Mouse (Mus musculus): Measurements from ENCODE around the gene Eif2b4.

The Eif2b4 gene

DNA sequence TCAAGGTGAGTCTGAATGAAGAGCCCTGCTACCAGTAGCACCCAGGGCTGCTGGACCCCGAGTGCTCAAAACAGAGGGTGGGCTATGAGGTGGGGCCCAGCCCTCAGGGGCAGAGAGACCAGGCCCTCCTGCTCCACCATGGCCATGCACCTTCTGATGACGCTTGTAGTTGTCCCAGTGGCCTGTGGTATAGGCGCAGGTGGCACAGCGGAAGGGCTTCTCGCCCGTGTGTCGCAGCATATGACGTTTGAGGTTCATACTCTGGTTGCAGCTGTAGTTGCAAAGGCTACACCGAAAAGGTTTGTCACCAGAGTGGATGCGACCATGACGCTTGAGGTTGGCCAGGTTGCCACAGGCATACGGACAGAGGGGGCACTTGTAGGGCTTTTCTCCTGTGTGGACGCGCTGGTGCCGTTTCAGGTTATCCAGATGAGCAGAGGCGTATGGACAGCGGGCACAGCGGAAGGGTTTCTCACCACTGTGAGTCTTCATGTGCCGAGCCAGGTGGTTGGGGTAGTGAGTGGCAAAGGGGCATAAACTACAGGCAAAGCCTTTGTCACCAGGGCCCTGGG, 6.2 kb upstream of the Eif2b4 start:
- DNase-seq = no peak

DNA sequence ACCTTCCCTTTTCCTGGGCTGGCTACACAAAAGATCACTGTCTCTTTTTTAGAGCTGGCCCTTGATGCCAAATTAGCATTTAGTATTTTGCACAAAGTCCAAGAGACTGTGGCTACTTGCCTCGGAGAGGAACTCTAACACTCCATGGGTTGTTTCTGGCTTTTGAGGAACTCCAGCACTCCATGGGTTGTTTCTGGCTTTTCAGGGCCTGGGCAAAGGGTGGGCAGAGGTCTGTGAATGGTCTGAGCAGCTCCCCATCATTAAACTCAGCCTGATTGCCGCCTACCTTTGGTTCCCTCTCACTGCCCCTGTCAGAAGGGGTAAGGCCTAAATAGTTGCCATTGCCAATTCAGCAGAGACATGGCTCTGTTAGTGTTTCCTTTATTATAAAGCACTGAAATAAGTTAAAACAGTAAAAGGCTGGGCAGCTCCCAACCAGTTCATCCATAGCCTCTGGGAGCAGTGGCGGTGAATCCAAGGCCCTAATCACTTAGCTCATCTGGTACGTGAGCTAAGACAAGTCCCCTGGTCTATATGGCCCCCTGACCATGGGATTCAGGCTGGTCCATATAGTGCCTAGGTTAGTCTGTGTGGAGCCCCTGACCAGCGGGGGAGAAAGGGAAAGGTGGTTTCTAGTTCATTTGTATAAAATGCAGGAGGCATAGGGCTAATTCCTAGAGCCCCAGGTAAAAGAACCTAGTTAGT, 5.5 kb upstream of the Eif2b4 start:
- no peak for DNase-seq

DNA sequence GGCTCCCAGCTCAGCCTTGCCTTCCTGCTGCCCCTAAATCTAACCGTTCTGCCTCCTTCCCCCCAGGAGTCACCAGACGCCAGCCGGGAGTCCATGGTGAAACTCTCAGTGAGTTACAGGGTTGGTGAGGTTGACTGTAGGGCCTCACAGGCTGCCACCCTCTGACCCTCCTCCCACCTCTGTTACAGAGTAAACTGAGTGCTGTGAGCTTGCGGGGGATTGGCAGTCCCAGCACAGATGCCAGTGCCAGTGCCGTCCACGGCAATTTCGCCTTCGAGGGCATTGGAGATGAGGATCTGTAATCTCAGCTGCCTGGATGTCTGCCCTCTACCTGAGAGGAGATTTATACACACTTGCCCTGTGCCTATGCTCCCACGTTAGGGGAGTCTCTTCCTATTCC, 4.9 kb upstream of the Eif2b4 start:
- DNase-seq = no peak

DNA sequence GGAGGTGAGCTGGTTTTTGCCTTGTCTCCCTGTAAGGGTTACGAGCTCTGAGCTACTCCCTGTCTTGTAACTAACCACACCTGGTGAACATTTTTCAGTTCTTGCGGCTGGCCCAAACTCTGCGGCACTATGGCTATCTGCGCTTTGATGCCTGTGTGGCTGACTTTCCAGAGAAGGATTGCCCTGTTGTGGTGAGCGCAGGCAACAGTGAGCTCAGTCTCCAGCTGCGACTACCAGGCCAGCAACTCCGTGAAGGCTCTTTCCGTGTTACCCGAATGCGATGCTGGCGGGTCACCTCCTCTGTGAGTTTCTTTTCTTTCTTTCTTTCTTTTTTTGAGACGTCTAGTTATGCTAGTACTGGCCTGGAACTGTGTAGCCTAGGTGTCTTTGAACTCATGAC, 3.8 kb upstream of the Eif2b4 start:
- no peak for DNase-seq

DNA sequence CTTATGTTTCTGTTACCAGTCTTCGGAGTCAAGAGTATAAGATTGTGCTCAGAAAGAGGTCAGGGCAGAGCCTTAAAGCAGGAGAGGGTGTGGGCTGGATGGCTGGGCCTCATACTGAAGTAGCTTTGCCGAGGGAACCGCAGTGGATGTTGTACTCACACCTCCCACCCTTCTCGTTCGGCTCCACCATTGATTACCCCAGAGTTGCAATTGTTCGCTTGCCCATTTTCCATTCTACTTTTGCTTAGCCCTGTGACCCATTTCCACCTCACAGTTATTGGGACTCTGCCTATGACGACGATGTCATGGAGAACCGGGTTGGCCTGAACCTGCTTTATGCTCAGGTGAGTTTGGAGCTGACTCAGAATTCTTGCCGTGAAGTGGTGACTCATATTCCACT, 3.0 kb upstream of the Eif2b4 start:
- no peak for DNase-seq

DNA sequence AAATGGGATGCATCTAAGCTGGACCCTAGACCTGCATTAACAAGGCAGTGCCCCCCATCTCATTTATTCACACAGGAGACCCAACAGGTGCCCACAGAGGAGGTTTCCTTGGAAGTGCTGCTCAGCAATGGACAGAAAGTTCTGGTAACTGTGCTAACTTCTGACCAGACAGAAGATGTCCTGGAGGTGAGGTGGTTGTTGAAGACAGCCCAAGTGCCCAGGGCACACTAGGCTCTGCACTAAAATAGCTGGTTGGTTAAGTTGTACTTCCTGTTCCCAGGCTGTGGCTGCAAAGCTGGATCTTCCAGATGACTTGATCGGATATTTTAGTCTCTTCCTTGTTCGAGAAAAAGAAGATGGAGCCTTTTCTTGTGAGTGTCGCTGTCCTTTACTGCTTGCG, 2.4 kb upstream of the Eif2b4 start:
- no peak for DNase-seq

DNA sequence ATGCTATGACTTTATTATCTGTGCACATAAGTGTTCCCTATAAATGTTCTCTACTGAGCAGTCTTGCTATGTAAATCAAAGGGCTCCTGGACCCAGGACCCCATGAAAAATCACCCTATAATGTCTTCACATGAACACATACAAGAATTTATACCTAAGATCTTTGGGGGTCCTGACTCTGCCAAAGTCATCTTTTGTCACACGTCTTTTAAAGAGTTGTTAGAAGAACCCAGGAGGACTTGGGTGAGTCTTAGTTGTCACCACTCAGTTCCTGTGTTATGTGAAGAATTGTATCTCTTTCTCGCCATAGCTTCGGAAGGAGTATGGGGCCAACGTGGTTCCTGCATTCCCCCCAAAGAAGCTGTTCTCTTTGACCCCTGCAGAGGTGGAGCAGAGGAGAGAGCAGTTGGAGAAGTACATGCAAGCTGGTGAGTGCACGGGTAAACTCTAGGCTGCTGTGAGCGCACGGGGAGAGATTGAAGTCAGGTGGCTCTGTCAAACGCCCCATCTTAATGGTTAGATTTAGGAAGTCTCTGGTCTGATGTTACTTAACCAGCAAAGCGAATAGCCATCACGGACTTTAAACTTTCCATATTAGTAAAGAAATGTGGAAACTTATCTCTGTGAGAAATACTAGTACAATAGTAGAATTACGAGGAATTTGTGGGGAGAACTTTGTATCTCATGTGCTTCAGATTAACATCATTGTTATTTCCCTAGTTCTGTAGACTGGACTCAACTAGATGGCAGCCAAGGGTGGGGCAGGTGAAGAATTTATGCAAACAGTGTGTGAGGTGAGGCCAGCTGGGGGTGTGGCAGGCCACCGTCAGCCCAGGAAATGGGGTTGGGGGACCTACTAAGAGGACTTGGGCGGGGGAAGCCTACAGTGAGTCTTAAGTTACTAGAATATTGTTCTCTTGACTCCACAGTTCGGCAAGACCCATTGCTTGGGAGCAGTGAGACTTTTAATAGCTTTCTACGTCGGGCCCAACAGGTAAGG, 1.6 kb upstream of the Eif2b4 start:
- no peak for DNase-seq

DNA sequence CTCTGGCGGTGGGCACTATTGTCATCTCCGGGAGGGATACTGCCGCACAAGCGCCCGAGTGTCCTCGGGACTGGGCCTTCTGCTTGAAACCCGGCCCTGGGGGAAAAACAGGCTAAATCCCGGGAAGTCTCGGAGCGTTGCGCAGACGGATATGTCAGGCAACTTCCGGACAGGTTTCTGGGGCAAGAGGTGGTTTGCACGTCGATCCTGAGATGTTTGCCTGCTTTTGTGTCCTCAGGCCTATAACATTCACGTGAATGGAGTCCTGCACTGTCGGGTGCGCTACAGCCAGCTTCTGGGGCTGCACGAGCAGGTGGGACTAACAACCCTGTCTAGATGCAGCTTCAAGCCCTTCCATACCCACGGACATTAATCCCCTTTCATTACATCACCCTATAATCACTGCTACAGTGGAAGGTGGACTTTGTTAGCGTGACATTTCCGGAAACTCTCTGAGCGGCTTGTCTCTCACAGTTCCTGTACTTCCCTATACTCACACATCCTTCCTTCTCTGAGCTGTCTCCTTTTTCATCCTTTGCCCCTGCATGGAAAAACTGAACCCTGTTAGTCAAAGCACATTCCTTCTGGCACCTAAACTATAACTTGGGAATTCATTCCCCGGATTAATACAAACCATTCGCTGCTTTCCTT, 526 bp upstream of the Eif2b4 start:
- no peak for DNase-seq

DNA sequence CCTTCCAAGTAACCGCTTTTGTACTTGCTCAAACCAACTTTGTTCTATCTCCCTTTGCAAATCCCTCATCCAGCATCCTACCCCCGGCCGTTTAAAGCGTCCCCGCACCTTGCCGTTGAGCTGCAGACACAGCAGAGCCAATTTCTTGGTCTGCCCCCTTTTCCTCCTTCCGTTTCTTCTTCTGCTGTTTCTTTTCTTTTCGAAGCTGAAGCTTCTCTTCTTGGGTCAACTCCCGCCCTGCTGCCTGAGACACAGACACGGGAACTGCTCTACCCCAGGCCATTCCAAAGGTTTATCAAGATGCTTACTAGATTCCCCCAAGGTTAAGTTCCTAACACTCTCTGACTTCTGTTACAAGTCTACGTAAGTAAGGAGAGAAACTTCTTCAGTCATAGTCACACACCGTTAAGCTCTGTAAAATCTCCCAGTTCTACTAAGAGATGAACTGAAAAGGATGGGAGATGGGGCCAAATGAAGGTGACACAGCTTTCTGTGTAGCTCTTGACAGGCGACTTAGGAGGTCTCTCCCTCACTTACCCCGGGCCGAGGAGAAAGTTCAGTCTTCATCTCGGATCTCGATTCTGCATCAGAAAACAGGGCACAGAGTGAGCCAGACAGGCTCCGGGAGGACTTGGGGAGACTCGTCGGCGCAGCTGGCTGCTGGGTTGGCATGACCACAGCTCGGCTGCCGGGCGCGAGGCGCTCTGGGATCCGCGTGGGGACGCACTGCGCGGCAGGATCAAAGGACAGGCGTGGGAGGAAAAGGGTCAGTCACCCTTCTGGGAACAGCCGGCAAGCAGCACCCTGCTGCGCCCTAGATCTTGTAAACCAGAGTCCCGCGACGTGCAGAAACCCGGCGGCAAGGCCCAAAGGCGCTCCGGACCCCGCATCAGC, 938 bp downstream of the Eif2b4 start:
- DNase-seq = no peak

DNA sequence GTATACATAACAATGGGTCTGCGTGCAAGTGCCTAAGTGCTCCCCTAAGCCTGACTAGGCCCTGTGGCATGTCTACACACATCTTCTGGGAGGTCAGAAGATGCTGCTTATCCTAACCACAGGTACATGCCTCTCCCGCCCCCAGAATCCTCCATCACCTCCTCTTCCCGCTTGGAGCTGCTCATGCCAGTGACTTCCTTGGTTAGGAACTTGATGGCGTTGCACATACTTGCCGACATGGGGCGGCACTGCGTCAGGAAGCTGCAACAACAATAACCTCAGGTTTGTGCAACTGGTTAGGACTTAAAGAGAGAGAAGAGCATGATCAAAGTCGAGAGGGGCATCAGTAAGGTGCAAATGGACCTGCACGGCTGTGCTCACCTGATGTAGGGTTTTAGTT, 3.0 kb downstream of the Eif2b4 start:
- no peak for DNase-seq

DNA sequence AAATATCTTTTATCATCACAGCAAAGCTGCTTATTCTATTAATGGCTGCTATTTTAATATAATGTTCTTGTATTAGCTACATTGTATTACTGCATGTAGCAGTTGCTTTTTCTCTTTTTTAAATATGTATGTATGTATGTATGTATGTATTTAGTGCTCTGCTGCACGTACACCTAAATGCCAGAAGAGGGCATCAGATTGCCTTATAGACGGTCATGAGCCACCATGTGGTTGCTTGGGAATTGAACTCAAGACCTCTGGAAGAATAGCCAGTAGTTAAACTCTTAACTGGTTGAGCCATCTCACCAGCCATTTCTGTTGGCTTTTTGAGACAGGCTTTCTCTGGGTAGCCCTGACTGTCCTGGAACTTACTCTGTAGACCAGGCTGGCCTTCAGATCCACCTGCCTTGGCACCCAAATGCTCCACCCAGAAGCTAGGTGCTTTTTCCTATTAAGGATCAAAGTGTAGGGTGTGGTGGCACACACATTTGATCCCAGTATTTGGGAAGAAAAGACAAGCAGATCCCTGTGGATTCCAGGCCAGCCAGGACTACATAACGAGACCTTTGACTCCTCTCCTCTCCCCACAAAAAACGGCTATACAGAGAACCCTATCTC, 4.9 kb downstream of the Eif2b4 start:
- no peak for DNase-seq

DNA sequence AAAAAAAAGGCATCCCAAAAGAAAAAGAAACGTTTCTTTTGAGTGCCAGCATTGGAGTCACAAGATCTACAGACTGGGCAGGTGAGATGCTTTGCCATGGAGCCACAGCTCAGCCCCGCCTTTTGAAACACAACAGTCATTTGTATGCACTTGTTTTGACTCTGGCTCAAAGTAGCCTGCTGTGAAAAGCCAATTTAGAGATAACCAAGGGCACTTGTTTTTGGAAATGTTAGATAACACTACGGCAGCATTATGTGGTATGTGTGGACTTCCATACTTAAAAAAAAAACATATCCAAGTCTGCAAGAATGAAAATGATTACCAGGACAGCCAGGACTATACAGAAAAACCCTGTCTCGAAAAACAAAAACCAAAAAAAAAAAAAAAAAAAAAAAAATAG, 9.6 kb downstream of the Eif2b4 start:
- DNase-seq = no peak

DNA sequence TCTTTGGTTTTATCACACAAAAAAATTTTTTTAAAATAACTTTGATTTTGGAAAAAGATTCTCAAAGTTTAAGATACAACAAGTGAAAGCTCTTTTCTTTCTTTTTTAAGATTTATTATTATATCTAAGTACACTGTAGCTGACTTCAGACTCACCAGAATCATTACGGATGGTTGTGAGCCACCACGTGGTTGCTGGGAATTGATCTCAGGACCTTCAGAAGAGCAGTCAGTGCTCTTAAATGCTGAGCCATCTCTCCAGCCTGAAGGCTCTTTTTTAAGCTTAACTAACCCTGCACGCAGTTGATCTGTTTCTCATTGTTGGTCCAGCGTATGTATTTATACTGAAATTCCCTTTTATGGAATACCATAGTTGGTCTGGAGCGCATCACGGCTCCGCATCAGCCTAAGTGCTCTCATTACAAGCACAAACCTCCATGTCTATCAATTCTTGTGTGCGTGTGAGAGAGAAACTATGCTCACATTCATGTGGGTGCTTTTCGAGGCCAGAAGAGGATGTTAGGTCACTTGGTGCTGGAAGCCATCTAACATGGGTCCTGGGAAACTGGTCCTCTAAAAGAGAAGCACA, 12.0 kb downstream of the Eif2b4 start:
- DNase-seq = no peak

DNA sequence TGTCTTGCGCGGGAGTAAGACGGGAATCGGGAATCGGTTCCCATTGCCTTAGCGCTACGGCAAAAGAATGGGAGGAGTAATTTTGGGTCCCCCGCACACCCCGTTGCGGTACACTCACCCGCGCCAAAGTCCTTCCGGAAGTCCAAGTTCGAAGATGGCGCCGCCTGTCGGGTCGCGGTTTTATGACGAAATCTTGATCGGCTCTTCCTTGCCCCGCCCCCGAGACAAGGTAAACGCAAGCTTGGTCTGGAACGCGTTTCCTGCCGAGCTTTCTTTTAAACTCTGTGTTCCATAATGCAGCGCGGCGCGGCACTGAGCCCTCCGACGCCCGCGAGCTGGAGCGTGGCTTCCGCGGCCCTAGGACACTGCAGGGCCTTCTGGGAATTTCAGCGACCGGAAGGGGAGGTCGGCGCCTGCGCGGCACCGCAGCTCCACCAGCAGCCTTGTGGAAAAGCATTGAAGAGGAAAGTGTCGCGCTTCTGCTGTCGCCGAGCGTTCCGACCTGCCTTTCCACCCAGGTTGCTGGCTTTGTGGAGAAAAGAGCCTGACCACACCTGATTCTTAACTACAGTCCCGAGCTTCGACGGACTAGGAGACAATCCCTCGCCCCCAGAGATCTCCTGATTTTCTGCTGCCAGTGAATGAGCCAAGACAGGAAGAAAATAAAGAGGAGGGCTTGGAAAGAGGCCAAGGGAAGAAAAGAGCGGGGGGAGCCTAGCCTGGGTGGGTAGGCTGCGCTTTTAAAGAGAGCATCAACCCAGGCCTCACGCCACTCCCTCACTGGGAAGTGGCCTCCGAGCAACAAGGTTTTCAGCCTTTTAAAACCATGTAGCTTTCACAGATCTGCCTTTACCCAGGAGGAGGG, 13.2 kb downstream of the Eif2b4 start, which contains the start of the genes Gm29609 and Gtf3c2:
TSS of gene Gm29609 (minus strand) at position 146 of the 865 bp plus-strand sequence.
TSS of gene Gtf3c2 (minus strand) at position 379 of the 865 bp plus-strand sequence.
- DNase-seq = peak; percentile 95 to 97

DNA sequence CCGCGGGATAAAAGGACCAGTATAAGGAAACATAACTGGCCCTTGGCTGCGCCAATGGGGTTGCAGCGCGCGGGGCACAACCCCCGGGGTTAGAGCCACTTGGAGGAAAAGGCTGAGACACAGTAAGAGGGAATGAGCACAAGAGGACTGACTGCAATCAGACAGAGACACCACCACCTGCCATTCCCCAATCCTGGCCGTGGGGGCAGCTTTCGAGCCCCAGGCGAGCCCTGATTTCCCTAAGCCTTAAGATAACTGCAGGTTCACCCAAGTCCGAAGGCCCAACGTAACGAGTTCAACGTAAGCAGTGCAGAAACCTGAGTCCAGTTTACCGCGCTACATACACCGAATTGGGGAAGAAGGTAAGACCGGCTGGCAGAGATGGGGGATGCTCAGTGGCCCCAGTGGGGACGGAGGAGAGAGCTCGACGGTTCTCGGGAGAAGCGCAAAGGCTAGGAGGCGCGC, 13.9 kb downstream of the Eif2b4 start:
- DNase-seq = peak in 1 of 2 experiments; percentile 35

DNA sequence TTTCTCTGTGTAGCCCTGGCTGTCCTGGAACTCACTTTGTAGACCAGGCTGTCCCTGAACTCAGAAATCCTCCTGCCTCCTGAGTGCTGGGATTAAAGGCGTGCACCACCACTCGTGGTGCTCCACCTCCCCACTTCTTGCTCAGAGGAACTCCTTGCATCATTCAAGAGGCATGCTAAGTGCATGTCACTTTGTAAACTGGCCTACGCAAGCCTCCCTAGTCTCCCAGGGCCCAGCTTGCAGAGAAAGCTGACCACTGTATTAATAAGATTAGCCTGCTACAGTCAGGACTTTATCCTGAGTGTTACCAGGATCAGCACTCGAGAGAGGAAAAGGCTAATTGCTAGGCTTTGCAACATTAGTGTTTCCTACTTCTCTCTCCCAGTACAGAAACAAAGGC, 24.6 kb downstream of the Eif2b4 start:
- DNase-seq = no peak

DNA sequence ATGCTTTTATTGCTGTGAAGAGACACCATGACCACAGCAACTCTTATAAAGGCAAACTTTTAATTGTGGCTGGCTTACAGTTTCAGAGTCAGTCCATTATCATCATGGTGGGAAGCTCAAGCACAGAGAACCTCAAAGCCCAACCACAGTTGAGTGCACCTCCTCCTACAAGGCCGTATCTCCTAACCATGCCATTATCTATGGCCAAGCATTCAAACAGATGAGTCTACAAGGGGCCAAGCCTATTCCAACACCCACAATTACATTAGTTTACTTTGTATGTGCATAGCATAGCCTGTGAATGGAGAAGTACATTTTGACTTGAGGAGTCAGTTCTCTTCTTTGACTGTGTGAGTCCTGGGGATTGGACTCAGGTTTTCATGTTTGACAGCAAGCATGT, 28.4 kb downstream of the Eif2b4 start:
- no peak for DNase-seq

DNA sequence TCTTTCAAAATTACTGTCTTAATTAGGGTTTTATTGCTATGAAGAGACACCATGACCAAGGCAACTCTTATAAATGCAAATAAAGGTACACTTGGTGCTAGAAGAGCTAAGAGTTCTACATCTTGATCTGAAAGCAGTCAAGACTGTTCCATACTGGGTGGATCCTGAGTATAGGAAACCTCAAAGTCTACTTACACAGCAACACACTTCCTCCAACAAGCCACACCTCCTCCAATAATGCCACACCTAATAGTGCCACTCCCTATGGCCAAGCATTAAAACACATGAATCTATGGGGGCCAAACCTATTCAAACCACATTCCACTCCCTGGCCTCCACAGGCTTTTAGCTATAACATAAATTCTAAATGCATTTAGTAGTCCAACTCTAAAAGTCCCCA, 30.8 kb downstream of the Eif2b4 start:
- no peak for DNase-seq

DNA sequence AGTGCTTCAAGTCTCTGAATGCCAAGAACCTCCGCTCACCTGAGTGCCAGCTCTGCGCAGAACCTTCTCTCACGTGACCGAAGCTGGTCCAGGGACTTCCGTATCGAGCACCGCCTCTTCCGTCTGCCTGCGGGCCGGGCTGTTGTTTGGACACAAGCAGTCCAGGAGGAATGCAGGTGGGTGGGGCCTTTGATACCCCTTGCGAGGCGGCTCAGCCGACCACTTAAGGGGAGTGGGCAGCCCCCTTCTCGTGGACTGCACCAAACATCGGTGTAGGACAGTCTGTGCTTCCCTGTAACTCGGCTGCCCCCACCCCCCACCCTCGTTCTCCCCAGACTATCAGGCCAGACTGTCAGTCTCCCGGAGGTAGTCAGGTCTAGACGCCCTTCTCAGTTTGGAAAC, 39.1 kb downstream of the Eif2b4 start, which contains the start of gene Mpv17:
TSS of gene Mpv17 (minus strand) at position 100 of the 402 bp plus-strand sequence.
- DNase-seq = peak; percentile 85 to 91
